Mouse (Mus musculus): ENCODE data around the gene Eva1c.

GRCm38 (mm10) chr16:90792066-90792465 is 34.5 kb upstream of the Eva1c start:
- TF ChIP-seq CTCF (IDR thresholded peaks at IDR 0.05; ENCODE audit: borderline replicate concordance, insufficient read depth, low read depth, low read length) (no peak), POLR2A (IDR thresholded peaks at IDR 0.05; ENCODE audit: borderline replicate concordance, insufficient read depth, low read length) (no peak)
